Mouse (Mus musculus) midbrain, embryonic 11.5 days (tissue): Measurements from ENCODE around the gene Tiparp. TPM values are rescaled to one million over a fixed set of nuclear protein-coding genes. Genes with fewer than 3 reads are reported as not detected.

Experiments
- ATAC-seq: fragments of 200-750 bp; cut with Nextera tagmentation; 2 replicates; pipeline ENCODE4 v1.8.0; 2017; ENCODE audit warnings: moderate TSS enrichment, moderate library complexity; ENCODE audit not compliant: low FRiP score
- DNase-seq: peaks from one replicate; pipeline ENCODE4 v3.0.0; 2015; ENCODE audit warnings: low spot score; ENCODE audit errors: missing footprints
- H3K27ac ChIP-seq: fragments of 300-500 bp; sonication (generic); 2 replicates; pipeline ENCODE4 v1.5.1; 2014; ENCODE audit warnings: low read depth, low read length
- H3K27me3 ChIP-seq: fragments of 300-500 bp; sonication (generic); 2 replicates; pipeline ENCODE4 v1.6.1; 2014; ENCODE audit warnings: mild to moderate bottlenecking, low read length, moderate library complexity, mixed read lengths; ENCODE audit not compliant: control insufficient read depth, insufficient read depth
- H3K36me3 ChIP-seq: fragments of 300-500 bp; sonication (generic); 2 replicates; pipeline ENCODE4 v1.6.1; 2014; ENCODE audit warnings: mild to moderate bottlenecking, low read length, moderate library complexity, mixed read lengths; ENCODE audit not compliant: control insufficient read depth, insufficient read depth
- H3K4me1 ChIP-seq: fragments of 300-500 bp; sonication (generic); 2 replicates; pipeline ENCODE4 v1.6.1; 2014; ENCODE audit warnings: low read length; ENCODE audit not compliant: control insufficient read depth, insufficient read depth
- H3K4me2 ChIP-seq: fragments of 300-500 bp; sonication (generic); 2 replicates; pipeline ENCODE4 v1.6.1; 2014; ENCODE audit warnings: mild to moderate bottlenecking, moderate library complexity
- H3K4me3 ChIP-seq: fragments of 300-500 bp; sonication (generic); 2 replicates; pipeline ENCODE4 v1.5.1; 2014; ENCODE audit warnings: low read depth, low read length
- H3K9ac ChIP-seq: fragments of 300-500 bp; sonication (generic); 2 replicates; pipeline ENCODE4 v1.6.1; 2014; ENCODE audit warnings: low read length
- H3K9me3 ChIP-seq: fragments of 300-500 bp; sonication (generic); 2 replicates; pipeline ENCODE4 v1.6.1; 2016; ENCODE audit warnings: low read length; ENCODE audit not compliant: control insufficient read depth
- WGBS: fragments of 180-500 bp; shearing (Covaris S2); extraction: QIAGEN DNeasy Blood & Tissue Kit; methylation state at CpG from one replicate; pipeline ENCODE4 v1.1.7; 2014; 5-methylcytosine and 5-hydroxymethylcytosine counted together
- polyA plus RNA-seq: library from polyadenylated mRNA; unstranded; fragments of >200 nt; fragmentation: Nextera tagmentation; extraction: Ambion mirVana; gene quantifications from 2 replicates; pipeline ENCODE4 v1.2.1, GENCODE M21; 2014

The Tiparp gene
- polyA plus RNA-seq, 1 experiment from 2014 or later = 38.8 TPM

DNA sequence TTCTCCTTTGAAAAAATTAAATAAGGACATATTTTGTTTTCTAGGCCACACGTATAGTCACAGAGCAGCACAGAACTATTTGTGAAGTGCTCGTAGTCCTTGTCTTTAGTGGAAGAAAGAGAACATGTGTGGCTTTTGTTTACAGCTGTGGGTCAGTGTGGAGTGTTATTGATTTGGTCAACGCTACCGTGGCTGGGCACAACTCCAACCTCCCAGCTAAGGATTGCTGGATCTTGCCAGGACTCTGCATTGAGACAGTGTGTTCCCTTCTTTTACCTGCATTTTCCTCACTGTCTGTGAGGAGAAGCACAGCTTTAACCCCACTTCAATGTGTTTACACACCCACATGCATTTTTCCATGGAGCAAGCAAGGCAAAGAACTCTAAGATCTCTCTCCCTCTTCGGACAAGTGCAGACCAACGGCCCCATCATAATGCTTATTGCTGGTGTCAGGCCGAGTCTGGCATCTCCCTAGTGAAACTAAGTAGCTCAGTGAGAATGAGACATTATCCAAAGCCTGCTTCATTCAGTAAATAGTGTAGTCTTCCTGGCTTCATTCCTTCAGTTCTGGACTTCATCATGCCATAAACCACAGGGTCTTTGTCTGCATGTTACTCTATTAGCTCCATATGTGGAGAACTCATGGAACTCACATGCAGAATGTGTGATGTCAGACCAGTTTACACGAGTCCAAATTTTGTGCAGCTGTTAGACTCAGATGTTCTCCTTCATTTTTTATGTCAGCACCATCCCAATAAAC is 73.3 kb downstream of the Tiparp start:
- Histone ChIP-seq H3K9me3 (no peaks in the 10 kb centered on the region), H3K36me3 (no peaks in the 10 kb centered on the region), H3K4me3 (no peak overlapping the region), H3K4me1 (no peaks in the 10 kb centered on the region), H3K27me3 (no peaks in the 10 kb centered on the region), H3K27ac (no peak overlapping the region), H3K4me2 (no peak overlapping the region), H3K9ac (no peak overlapping the region)
- DNase-seq = no peak
- WGBS = 90% methylated on average over 8 of the region's 8 CpGs
- ATAC-seq = no peak

GRCm38 (mm10) chr3:65603392-65604055 is 75.3 kb downstream of the Tiparp start:
- no peaks in the 10 kb centered on the region for H3K27me3 ChIP-seq
- 66% methylated on average over 4 of the region's 4 CpGs for WGBS

More at GRCm38 (mm10) chr3:65603392-65604055, 75.3 kb downstream of the Tiparp start:
- Histone ChIP-seq H3K4me3 (no peak overlapping the region), H3K4me2 (no peak overlapping the region), H3K27ac (no peak overlapping the region), H3K36me3 (no peaks in the 10 kb centered on the region), H3K9me3 (no peaks in the 10 kb centered on the region), H3K9ac (no peak overlapping the region), H3K4me1 (no peaks in the 10 kb centered on the region)
- DNase-seq = peak; percentile 33
- ATAC-seq = no peak

Other genes with a start within 250 kb of the Tiparp start
- 295 and 322 TPM in 2 replicates for gene Ssr3, start 135.8 kb upstream of the Tiparp start, polyA plus RNA-seq
- 5.5 and 7.4 TPM in 2 replicates for gene Lekr1, start 137.8 kb downstream of the Tiparp start, polyA plus RNA-seq